Mouse (Mus musculus) monocyte, adult 5-6 weeks (primary cell): Measurements from ENCODE around the gene Trappc5. TPM values are rescaled to one million over a fixed set of nuclear protein-coding genes. Genes with fewer than 3 reads are reported as not detected.

Experiments used
- ATAC-seq: fragments of 153-309, 156-312 bp; replicated peaks from 2 replicates; pipeline ENCODE4 v1.8.0; 2017; ENCODE audit warnings: mild to moderate bottlenecking; ENCODE audit not compliant: low TSS enrichment, insufficient number of reproducible peaks, severe bottlenecking, poor library complexity, low FRiP score
- total RNA-seq: library from RNA; stranded (forward); fragments of 200-1000, 200-491, 200-594 nt; gene quantifications from 3 replicates; pipeline ENCODE4 v1.2.3, GENCODE M21; 2017

Trappc5 gene
- total RNA-seq, 1 experiment from 2014 or later, result 24.6 TPM

GRCm38 (mm10) chr8:3718559-3718958, 42.5 kb downstream of the Trappc5 start:
- ATAC-seq, result peak; percentile 93

GRCm38 (mm10) chr8:3720551-3720950, 44.5 kb downstream of the Trappc5 start, which contains the start of gene Clec4g:
Clec4g (minus strand) TSS chr8:3720651.
- ATAC-seq, result no peak

- no peak for ATAC-seq
Measured at GRCm38 (mm10) chr8:3721041-3721440, 44.9 kb downstream of the Trappc5 start.

Other genes starting within 250 kb of the Trappc5 start
- 1.7 to 2.1 TPM in 2 of 3 replicates, not detected in the other for gene Pex11g, start 208.6 kb upstream of the Trappc5 start, total RNA-seq
- 0.29 TPM in 1 of 3 replicates, not detected in the others for gene Tex45, start 205.4 kb upstream of the Trappc5 start, total RNA-seq
- 1.6 to 2.7 TPM (median 2.0 TPM) in 3 replicates for gene Zfp358, start 183.2 kb upstream of the Trappc5 start, total RNA-seq
- gene Mcoln1, start 175.8 kb upstream of the Trappc5 start, total RNA-seq, result 46.3 to 51.3 TPM (median 48.3 TPM) in 3 replicates
- gene Pnpla6, start 160.9 kb upstream of the Trappc5 start, total RNA-seq, result 30.8 to 45.4 TPM (median 31.3 TPM) in 3 replicates
- 2.3 TPM in 1 of 3 replicates, not detected in the others for gene C330021F23Rik, start 108.3 kb upstream of the Trappc5 start, total RNA-seq
- not detected in 3 replicates for gene Camsap3, start 89.0 kb upstream of the Trappc5 start, total RNA-seq
- gene Xab2, start 55.0 kb upstream of the Trappc5 start, total RNA-seq, result 62.7 to 73.3 TPM (median 67.6 TPM) in 3 replicates
- gene Pet100, start 54.8 kb upstream of the Trappc5 start, total RNA-seq, result 127 to 142 TPM (median 131 TPM) in 3 replicates
- gene Pcp2, start 50.8 kb upstream of the Trappc5 start, total RNA-seq, result 0.67 to 0.96 TPM in 2 of 3 replicates, not detected in the other
- 132 to 212 TPM (median 174 TPM) in 3 replicates for gene Stxbp2, start 45.3 kb upstream of the Trappc5 start, total RNA-seq
- not detected in 3 replicates for gene Retn, start 20.5 kb upstream of the Trappc5 start, total RNA-seq
- gene Mcemp1, start 10.5 kb upstream of the Trappc5 start, total RNA-seq, result 40.4 to 71.1 TPM (median 68.4 TPM) in 3 replicates
- gene Fcor, start 3.9 kb upstream of the Trappc5 start, total RNA-seq, result 4.3 to 4.9 TPM in 2 of 3 replicates, not detected in the other
- 11.4 to 16.0 TPM (median 11.7 TPM) in 3 replicates for gene Fcer2a, start 17.9 kb downstream of the Trappc5 start, total RNA-seq
- 1.2 to 1.5 TPM in 2 of 3 replicates, not detected in the other for gene Clec4g, start 44.4 kb downstream of the Trappc5 start, total RNA-seq
- gene Cd209a, start 72.7 kb downstream of the Trappc5 start, total RNA-seq, result 12.6 to 30.8 TPM (median 30.4 TPM) in 3 replicates
- 0.58 to 1.2 TPM in 2 of 3 replicates, not detected in the other for gene Cd209e, start 178.0 kb downstream of the Trappc5 start, total RNA-seq
- gene Cd209d, start 202.3 kb downstream of the Trappc5 start, total RNA-seq, result 0.49 TPM in 1 of 3 replicates, not detected in the others